Mouse (Mus musculus) lung, adult 18-20 months (tissue): ENCODE measurements around the gene Ovol3.
A peak's percentile ranks its signal among the peaks of the same experiment; 100 is the strongest.
"Not testable (repeated sequence)": the region's sequence is repeated elsewhere in the genome, so short reads cannot be mapped to it uniquely, and the experiment has no call there.

Source experiments
- DNase-seq, 2 experiments: peaks; one replicate each; pipeline ENCODE4 v3.0.0; 2022; ENCODE audit warnings: mixed read lengths in 2 of 2

The Ovol3 gene

DNA sequence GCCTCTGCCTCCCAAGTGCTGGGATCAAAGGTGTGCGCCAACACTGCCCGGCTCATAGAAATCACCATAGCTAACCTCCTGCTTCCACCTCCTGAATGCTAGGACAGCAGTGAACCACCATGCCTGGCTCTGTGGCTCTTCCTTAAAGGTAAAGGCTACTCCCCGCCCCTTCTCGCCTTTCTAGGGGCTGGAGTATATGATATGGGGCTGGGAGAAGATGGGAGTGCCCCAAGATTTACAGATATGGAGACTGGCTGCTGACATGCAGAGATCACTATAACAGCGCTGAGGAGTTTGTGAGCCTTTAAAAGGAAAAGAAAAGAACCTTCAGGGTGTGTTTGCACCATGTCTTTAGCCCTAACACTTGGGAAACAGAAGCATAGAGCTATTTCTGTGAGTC is 13.3 kb downstream of the Ovol3 start:
- DNase-seq, result no peak

DNA sequence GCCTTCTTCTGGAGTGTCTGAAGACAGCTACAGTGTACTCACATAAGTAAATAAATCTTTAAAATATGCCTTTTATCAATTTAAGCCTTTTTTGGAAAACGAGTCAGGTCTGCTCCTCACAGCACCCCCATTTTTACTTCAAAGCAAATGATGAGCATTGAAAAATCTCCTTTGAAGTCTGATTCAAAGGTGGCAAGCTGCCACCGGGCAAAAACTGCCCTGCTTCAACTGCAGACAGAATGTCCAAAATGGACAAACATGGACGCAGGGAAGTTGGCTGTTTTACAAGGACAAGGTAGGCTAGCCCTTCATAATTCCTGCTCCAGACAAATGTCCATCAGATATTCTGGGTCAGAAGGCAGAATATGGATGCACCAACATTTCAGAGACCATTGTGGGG is 14.1 kb downstream of the Ovol3 start:
- no peak for DNase-seq

DNA sequence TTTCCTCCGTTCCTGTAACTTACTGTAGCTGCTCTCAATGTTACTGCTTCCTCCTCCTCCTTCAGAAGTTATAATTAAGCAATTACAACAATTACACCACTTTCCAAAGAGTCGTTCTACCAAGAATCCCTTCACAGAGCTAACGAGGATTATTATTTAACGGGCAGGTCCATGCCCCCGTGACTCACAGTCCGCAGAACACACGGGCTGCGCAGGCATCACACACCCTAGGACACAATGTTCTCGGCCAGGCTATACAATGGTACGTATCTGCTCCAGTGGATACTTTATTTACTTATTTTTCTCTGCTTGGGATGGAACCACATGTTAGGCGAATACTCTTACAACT is 15.5 kb downstream of the Ovol3 start:
- DNase-seq, result no peak

DNA sequence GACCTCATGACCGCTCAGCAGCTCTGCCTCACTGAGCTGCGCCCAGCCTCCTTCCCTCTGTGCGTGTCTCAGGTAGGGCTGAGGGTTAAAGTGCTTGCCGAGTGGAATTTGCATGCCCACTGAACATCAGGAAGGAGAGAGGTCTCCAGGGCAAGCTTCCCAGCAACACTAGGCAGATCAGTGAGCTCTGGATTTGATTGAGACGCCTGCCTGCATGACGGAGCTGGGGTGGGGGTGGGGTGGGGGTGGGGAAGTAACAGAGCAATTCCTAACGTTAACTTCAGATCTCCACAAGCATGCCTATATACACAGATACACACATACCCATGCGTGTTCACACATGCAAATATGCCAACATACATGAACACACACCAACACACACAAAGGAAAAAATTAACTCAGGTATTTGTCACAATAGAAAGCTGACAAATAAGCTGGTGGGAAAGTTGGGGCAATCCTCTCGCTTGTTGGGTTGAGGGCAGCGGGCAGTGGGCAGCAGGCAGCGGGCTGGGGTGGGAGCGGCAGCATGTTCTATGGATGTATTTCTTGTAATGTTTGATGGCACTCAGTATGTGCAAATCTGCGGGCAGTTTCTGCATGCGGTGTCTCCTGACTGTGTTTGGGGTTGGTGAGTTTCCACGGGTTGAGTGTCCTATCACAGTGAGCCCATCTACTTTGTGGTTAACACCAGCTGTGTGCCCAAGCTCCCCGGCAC is 16.1 kb downstream of the Ovol3 start:
- peak in 1 of 2 experiments; percentile 35 for DNase-seq

DNA sequence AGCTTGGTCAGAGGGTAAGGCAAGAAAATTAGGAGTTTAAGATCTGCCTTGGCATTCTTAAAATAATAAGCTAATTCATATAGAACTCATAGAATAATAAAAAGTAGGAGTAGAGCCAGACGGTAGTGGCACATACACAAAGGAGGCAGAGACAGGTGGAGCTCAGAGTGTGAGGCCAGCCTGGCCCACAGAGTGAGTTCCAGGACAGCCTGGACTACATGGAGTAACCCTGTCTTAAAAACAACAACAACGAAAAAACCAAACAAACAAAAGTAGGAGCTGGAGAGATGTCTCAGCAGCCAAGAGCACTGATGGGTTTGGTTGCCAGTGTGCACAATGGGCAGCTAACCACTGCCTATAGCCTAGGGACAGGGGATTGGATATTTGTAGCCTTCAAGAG is 18.2 kb downstream of the Ovol3 start:
- DNase-seq, result no peak

DNA sequence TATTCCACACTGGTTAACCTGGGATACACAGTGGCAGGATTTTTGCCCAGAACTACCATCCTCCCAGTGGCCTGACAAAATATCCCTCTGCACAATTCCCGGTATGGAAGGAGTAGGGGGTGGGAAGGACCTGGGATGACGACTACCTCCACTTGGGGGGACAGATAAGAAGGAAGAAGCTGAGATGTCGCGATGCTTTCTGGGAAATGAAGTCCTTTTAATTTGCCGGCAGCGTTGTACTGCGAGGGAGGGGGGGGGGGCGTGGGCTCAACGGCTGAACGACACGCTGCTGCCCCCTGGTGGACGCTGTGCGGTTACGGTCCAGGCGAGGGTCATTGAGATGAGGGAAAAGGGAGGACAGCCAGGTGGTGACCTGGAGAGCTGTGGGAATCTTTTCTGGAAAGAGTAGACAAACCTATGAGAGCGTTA is 18.8 kb downstream of the Ovol3 start:
- peak; percentile 65 to 81 for DNase-seq

DNA sequence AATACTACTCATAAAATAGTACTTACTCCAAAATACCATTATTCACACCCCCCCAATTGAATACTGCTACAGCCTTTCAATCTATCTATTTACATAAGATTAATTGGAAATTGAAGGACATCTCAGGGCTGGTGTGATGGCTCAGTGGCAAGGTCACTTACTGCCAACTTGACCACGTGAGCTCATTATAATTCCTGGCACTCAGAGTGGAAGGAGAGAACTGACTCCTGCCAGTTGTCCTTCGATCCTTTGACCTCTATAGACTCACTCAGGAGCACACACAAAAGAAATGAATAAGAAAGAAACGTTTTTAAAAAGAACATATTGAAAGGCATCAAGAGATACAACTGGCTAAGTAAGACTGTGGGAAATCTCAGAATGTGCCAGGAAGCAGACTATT is 19.6 kb downstream of the Ovol3 start:
- DNase-seq, result no peak

DNA sequence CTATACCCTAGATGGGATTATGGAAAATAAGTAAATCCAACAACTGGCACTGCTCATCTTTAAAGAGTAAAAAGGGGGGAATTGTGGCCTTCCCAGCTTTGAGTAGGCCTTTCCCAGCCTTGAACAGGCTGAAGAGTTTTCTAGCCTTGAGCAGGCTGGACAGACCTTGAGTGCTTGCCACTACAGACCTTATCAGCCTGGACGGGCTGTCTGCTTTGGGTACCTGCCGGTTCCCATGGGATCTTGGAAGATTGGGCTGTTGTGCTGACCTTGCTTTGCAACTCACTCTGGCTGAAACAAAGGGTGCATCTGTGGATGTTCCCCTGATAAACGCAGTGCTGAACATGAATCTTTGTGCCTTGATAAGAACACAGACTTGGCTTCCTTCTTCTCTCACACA is 21.6 kb downstream of the Ovol3 start:
- no peak for DNase-seq

DNA sequence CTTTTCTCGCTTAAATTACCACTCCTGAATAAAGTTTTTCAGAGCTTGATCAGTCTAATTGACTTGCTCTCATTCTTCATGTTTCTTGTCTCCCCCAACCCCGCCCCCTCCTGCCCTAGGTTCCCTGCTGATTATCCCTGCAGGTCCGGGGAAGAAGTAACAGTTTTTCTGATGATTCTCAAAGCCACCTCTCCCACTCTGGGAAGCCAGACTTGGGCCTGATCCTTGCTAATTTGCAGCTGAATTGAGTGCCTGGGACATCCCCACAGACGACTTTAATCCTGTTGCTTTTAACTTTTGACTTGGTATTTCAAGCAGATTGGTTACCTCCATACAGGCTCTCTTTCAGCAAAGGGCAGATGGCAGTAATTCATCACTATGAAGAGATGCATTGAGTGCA is 24.5 kb downstream of the Ovol3 start:
- no peak for DNase-seq

DNA sequence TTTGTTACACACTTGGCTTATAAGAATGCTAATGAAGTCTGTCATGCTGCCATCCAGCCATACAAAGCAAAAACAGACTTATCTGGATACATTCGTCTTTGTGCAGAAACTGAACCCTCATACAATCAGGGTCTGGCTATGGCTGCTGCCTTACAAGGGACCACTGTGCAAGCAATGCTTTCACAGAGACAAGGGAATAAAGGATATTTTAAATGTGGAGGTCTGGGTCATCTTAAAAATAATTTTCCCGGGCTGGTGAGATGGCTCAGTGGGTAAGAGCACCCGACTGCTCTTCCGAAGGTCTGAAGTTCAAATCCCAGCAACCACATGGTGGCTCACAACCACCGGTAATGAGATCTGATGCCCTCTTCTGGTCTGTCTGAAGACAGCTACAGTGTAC is 29.2 kb downstream of the Ovol3 start:
- DNase-seq, result not testable (repeated sequence)

DNA sequence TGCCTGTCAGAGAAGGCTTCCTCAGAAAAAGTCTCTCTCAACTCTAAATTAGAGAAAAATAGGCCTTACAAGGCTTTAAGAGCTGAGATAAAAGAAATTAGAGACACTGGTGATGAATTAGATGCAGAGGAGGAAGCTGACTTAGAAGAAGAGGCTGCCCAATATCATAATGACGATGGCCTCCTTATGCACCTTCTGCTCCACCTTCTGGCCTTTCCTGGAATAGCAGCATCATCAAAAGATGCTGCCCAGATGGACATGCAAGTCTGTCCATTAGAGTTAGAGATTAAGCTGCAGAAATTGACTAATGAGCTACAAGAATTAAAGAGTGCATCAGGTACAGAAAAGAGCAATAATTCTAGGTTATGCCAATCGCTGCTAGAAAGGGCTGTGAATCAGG is 30.1 kb downstream of the Ovol3 start:
- peak; percentile 57 to 64 for DNase-seq

DNA sequence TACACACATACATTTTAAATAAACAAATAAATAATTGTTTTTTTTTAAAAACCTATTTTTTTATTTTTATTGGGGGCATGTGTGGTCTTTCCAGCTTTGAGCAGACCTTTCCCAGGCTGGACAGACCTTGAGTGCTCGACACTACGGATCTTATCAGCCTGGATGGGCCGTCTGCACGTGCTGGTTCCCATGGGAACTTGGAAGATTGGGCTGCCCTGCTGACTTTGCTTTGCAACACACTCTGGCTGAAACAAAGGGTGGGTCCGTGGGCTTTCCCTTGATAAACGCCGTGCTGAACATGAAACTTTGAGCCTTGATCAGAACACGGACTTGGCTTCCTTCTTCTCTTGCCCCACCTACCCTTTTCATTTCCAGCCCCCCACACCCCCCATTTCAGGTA is 31.1 kb downstream of the Ovol3 start:
- no peak for DNase-seq

DNA sequence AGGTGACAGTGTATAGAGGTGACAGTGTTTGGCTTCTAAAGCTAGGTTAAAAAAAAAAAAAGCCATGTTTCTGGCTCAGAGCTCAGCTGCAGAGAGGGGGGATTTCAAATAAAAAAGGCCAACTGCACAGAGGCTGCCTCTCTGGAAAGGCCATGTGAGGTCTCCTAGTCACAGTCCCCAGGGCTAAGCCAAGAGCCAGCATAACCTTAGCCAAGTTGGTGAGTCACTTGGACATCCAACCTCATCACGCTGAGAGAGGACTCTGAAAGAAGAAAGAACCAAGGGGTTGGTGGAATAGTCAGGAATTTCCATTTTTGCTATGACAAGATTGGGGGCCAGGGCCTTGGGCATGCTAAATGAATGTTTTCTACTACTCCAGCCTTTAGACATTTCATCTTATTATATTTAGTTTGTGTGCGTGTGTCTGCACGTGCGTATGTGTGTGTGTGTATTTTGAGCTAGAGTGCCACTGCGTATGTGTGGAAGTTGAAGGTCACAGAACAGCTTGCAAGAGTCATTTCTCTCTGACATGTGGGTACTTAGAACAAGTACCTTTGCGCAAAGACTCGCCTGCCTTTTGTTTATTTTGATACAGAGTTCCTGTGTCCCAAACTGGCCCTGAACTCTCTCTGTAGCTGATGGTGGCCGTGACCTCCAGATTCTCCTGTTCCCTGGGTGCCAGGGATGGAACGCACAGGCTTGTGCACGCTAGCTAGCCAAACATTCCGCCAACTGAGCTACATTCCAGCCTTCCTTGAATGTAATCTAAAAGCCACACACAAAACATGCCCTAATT is 32.4 kb downstream of the Ovol3 start:
- no peak for DNase-seq

DNA sequence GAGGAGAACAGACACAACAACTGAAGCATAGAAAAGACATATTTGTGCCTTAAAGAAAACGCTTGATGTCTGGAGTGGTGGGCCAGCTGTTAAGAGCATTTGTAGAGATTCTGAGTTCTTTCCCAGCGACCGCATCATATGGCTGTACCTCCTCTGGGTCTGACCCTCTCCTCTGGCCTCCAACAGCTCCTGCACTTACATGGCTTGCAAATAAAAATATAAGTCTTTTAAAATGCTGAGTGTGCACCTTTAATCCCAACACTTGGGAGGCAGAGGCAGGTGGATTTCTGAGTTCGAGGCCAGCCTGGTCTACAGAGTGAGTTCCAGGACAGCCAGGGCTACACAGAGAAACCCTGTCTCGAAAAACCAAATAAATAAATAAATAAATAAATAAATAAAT is 34.9 kb downstream of the Ovol3 start:
- DNase-seq, result not testable (repeated sequence)

DNA sequence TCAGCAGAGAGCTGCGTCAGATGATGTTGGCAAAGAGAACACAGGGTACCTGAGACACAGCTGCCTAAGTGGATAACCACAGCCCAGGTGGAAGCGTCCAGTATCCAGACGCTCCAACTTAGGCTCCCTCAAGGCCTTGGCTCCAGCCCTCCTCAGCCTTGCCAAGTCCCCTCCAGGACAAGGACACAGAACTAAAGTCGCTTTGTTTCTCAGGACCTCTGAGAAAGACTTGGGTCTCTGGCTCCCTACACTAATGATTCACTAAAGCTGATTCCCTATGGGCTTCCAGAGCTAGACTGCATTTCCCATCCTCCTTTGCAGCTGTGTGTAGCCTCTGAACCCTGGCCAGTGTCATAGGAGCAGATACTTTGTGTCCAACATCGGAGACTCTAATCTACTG is 35.3 kb downstream of the Ovol3 start:
- DNase-seq, result no peak

DNA sequence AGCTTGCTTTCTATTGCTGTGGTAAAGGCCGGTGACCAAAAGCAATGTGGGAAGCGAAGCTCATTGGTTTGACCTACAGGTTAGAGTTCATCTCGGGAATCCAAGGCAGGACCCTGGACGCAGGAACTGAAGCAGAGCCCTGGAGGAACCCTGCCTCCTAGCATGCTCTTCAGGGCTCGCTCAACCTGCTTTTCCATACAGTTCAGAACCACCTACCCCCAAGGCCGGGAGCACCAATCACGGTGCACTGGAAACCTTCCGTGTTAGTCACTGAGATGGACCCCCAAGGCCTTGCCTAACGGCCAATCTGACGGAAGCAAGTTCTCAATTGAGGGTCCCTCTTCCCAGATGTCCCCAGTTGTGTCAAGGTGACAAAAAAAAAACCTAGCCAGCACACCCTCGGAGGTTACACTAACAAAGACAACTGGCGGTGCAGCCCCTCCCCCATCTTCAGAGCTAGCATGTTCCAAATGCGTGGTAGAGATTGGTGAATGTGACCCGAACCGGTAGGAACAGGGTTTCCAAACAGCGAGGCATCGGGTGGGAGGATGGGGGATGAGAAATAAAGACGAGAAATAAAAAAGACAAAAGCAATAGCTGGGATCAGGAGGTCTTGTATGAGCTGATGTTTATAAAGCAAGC is 35.9 kb downstream of the Ovol3 start:
- DNase-seq, result no peak

DNA sequence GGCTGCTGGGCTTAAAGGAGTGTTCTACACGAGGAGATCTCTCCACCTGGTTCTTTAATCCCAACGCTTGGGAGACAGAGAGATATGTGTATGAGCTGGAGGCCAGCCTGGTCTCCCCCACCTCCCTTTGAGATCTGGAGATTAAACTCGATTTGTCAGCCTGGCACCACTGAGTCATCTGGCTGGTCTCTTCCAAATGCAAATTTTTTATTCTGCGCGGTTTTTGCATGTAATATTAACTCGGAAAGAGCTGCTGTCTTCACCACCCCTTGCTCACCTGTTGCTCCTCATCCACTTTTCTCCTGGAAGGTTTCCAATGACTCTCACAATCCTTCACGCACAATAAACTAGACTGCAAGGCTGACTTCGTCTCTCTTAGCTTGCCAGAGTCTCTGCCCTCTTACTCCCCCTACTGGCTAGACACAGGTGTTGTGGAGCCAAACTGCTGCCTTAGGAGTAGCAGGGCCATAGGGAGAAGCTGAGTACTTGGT is 37.0 kb downstream of the Ovol3 start, which contains the start of gene Capns1:
TSS of gene Capns1 (minus strand) at position 331 of the 491 bp plus-strand sequence.
- DNase-seq, result peak; percentile 62 to 77

DNA sequence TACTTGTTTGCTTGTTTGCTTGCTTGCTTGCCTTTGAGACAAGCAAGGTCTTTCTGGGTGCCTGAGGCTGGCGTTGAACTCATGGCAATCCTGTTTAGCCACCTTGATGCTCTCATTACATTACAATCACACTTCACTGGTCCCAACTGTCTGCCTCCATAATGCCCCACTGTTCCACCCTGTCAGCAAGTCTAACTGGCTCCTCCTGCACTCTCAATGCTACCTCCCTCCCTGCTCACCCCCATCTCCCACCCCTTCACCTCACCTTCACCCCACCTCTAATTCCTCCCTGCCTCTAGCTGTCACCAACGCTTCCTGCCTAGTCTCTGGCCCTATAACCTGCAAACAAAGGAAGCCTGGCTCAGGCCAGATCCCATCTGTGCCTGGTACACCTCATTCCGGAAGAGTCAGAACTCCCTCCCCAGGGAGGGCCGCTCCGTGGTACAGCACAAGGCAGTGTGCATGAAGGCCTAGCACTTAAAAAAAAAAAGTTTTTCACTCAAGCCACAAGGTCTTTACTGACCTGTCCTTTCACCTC is 37.9 kb downstream of the Ovol3 start:
- DNase-seq, result no peak

DNA sequence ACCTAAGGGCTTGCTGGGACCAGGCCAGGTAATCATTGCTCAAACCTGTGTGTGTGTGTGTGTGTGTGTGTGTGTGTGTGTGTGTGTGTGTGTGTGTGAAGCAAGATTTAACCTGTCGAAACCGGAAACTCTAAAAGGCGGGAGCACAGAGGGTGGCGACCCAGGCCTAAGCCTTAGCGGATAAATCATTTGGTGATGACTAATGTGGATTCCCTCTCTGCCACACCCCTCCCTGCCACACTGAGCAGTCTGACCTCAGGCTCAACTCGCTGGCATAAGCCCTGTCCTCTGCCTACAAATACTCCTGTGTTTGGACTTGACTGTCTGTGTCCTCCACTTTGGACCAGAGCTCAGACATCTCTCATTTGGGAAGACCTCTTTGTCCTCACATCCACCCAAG is 39.4 kb downstream of the Ovol3 start:
- no peak for DNase-seq

DNA sequence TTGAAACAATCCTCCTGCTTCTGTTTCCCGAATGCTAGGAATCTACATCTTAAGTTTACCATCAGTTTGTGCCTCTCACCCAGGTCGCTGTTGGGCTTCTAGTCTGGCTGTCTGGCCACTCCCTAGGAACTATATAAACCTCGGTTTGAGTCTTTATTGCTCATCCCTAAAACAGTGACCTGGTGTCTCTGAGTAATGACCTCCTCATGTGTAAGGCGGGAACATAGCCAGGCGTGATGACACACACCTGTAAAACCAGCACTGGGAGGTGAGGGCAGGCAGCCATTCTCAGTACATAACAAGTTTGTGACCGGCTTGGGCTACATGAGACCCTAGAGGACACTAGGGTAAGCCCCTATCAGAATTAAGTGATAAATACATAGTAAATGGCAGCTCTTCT is 40.1 kb downstream of the Ovol3 start:
- no peak for DNase-seq

DNA sequence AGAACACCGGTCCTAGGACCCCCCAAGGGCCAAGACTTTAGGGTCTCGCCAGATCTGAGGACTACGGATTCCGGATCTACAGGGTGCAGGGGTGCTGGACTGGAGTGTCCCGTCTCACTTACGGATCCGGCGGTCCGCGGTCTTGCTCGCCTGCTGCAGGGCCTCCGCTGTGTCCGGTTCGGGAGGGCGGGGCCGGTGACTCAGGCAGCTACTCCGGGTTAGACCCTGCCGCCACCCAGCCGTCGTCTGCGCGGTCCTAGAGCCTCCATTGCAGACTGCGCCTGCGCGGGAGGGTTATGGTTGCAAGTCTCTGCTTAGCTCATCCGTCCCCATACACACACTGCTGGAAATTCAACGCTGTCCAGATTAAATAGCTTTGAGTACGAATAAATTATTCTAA is 40.6 kb downstream of the Ovol3 start:
- peak; percentile 95 to 97 for DNase-seq

DNA sequence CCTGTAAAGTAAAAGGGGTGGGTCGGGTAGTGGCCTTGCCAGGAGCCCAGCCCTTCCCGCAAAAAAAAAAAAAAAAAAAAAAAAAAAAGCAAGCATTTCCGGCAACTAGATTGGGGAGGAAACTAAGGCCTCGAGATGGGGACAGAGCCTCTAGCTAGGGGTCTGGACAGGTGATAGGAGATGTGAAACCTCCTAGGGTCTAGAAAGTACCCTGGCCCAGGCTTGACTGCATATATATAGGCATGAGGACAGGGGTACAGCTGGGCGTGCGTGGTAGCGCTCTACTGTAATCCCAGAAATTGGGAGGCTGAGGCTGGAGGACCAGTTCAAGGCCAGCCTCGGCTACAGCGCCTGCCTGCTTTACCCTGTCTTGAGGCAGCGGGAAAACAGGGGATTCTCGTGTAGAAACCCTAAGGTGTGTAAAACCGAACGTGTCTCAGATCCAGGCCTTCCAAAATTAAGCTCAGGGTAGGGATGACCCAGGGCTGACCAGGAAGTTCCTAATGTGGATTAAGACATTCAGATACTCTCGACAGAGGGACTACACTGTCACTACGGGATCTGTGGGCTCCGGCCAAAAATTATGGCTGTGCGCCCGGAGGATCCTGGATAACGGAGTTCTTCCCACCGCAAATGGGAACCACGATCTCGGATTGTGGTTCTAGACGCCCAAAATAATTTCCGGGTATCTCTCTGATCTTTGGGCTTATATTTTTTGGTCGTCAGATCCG is 41.3 kb downstream of the Ovol3 start:
- peak in 1 of 2 experiments; percentile 27 for DNase-seq
